Mouse (Mus musculus) heart, postnatal 14 days (tissue): ENCODE data around the gene Rwdd2b. TPM values are rescaled to one million over a fixed set of nuclear protein-coding genes. Genes with fewer than 3 reads are reported as not detected.

Experiments
- DNase-seq, 2 experiments: peaks; one replicate each; pipeline ENCODE4 v3.0.0; 2021 to 2022
- intact Hi-C: fragments of 180-260 bp; cut with DNase I; formaldehyde crosslinking; loops from one replicate; pipeline ENCODE4 v1.15.1; 2025
- total RNA-seq, 2 experiments: library from RNA; stranded (reverse); gene quantifications; 2 replicates each; pipeline ENCODE4 v1.2.3; 2021

Rwdd2b gene
- total RNA-seq, 2 experiments from 2014 or later = 5.8 TPM

DNA sequence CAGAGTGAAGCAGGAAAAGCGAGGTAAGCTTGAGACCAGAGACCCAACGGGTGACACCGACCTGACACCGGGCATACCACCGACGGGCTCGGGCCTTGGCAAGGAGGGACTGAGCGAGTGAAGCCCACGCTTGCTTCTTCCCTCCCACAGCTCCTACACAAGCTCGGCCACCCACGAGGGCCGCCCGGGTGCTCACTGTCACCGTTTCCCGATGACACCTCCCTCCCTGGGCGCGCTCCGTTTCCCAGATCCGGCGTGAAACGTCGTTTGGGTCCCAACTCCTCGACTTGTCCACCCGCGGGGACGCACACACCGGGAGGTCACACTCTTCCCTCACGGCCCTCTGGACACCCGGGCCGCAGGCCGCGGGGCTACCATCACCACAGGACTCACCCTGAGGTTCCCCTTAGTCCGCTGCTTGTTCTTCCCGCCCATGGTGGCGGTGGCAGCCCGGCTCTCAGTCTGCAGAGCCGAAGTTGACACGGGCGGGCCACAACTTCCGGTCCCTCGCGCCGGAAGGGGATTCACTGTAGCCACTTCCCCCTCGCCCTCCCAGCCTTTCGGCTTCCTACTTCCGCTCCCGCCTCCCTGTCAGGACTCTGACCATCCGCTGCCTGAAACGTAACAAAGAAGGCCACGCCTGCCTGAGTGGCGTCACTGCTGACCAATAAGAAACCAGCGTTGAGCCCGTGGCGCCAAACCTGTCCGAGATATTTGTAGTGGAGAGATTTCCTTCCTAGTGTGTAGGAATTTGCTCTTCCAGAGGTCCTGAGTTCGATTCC is 8.1 kb downstream of the Rwdd2b start, which contains the start of gene Ltn1:
Gene Ltn1 (minus strand): TSS at position 580 of the 782 bp plus-strand sequence.
- intact Hi-C loops = no loop called here
- DNase-seq = peak; percentile 97 to 98

DNA sequence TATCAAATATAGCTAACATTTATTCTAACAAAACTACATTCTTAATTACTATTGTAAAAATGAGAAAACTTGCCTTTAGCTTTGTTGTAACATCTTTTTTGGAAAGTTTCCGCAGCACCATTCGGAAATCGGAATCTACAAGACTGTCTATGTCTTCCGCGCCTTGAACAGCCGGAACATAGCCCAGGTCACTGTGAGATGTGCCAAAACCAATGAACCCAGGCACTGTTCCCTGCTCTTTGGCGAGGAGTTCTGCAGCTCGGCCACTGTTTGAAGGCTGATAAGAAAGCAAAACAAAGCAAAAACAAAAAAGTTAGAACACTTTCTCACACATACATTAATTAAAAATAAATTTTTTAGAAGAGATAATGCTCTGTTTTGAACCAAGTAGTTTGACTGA is 12.9 kb downstream of the Rwdd2b start:
- DNase-seq = peak in 1 of 2 experiments; percentile 7
- intact Hi-C loops = no loop called here

DNA sequence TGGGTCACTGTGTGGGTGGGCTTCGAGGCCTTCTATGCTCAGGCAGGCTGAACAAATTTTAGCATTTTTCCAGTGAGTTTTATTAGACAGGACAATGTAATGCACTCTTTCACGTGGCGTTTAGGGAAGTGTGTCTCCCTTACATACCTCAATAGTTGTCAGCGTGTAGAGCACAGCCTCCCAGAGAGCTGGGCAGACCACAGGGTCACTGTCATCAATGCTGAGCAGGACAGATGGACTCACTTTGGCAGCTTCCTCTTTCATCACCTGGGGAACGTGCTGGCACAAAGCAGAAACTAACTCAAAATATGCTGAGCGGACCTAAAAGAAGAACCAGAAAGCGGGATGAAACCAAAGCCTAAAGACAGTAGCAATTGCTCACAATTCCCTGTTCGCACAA is 19.7 kb downstream of the Rwdd2b start:
- DNase-seq = no peak
- intact Hi-C loops = no loop called here

DNA sequence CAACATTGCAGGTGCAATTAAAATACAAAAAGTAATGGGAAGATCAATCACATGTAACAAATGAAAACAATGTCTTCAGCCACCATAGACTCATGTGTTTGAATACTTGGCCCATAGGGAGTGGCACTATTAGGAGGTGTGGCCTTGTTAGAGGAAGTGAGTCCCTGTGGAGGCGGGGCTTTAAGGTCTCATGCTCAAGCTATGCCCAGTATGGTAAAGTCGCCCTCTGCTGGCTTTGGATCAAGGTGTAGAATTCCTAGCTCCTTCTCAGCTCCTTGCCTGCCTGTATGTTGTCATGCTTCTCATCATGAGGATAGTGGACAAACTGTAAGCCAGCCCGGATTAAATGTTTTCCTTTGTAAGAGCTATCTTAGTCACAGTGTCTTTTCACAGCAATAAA is 35.4 kb downstream of the Rwdd2b start:
- intact Hi-C loops = no loop called here

DNA sequence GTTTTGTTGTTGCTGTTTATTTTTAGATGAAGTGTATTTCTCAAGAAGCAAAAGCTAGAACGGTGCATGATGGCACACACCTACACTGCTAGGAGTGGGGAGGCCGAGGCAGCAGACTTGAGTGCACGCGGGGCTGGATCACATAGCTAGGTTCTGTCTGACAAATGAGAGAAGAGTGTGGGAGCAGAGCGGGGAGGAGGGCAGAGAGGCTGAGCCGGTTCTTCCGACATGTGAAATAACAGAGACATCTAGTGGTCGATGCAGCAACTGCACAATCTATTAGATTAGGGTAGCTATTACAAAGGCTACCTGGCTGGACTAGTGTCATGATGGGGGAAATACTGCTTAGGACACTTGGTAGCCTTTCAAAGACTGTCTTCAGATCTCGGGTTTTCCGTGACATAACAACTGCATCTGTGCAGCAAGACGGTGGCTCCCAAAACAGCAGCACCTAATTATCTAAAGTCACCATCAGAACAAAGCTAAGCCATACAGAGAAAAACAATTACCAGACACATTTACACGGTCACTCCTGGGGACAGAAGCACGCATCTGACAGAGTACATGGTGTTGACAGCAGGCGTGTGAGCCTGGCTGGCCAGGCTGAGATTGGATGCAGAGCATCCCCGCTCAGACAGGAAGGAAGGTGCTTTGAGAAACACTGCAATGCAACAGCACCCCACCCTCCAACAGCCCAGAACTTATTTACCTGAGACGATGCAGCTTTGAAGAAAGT is 46.4 kb downstream of the Rwdd2b start:
- DNase-seq = peak; percentile 51 to 76
- intact Hi-C loops = loop anchor here (5.0 to 10.0 kb wide), 2 partner anchors 147 to 749 kb away; no protein-coding TSS in a partner anchor

More for the DNA sequence above, 35.4 kb downstream of the Rwdd2b start:
- no peak for DNase-seq

DNA sequence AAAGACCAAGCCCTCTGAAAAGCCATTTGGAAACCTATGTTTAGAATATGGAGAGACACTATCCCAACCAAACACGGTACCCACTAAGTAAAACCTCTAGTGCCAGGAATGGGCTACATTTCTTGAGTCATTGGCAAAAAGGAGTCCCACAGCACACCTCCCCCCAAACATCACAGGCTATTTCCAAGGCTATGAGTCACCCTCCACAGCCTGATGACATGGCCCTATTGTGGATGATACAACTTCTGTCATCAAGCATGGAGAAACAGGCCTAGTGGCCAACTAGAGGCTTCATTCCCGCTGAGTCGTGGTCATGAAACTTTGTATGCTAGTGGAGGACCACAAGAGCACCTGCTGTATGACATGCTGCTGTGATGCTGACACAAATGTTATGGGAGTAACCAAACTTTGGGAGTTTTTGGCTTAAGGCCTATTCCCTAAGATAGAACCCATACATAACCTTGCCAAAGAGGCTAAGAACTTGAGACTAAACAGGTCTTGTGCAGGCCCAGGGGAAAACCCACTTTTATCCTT is 52.9 kb downstream of the Rwdd2b start:
- intact Hi-C loops = no loop called here
- DNase-seq = no peak

DNA sequence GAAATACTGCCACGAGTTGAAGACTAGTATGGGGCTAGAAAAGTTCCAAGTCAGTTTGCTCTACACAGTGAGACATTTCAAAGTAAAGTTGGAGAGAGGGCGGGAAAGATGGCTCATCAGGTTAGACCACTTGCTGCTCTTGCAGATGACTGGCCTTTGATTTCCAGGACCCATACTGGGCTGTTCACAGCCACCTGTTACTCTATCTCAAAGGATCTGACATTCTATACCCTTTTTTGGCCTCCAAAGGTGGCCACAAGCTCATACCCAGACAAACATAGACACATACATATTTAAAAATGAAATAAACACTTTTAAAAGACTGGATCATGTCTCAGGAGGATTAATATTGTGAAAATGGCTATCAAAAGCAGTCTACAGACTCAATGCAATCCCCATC is 56.0 kb downstream of the Rwdd2b start:
- no peak for DNase-seq
- intact Hi-C loops = no loop called here

Other genes starting within 250 kb of the Rwdd2b start
- 10 to 100 TPM; 16.3 to 17.5 TPM for gene N6amt1, start 86.4 kb downstream of the Rwdd2b start, total RNA-seq
- 10 to 100 TPM; 22.7 to 23.4 TPM for gene Ltn1, start 8.0 kb downstream of the Rwdd2b start, total RNA-seq
- gene Usp16, start 14.1 kb upstream of the Rwdd2b start, total RNA-seq = 10 to 100 TPM; 34.6 to 46.0 TPM
- gene Cct8, start 55.3 kb upstream of the Rwdd2b start, total RNA-seq = 100 to 1,000 TPM; 154 to 165 TPM
- gene Map3k7cl, start 112.8 kb upstream of the Rwdd2b start, total RNA-seq = 1 to 10 TPM; 2.7 to 3.6 TPM